Mouse (Mus musculus) brain, embryonic 14.5 days (tissue): ENCODE measurements around the gene Sec1.

Experiments used
- CTCF ChIP-seq: fragments of 200-500 bp; IDR thresholded peaks from 2 replicates; pipeline ENCODE4 v1.5.1; 2012; ENCODE audit warnings: inconsistent platforms, mild to moderate bottlenecking, moderate library complexity, borderline replicate concordance; ENCODE audit not compliant: insufficient read depth, insufficient read length; ENCODE audit errors: extremely low read depth
- POLR2A ChIP-seq: fragments of 200-500 bp; IDR thresholded peaks from 2 replicates; pipeline ENCODE4 v1.6.1; 2012; ENCODE audit warnings: mild to moderate bottlenecking, inconsistent platforms, borderline replicate concordance; ENCODE audit not compliant: poor library complexity, insufficient read depth, insufficient read length, severe bottlenecking; ENCODE audit errors: extremely low read depth

DNA sequence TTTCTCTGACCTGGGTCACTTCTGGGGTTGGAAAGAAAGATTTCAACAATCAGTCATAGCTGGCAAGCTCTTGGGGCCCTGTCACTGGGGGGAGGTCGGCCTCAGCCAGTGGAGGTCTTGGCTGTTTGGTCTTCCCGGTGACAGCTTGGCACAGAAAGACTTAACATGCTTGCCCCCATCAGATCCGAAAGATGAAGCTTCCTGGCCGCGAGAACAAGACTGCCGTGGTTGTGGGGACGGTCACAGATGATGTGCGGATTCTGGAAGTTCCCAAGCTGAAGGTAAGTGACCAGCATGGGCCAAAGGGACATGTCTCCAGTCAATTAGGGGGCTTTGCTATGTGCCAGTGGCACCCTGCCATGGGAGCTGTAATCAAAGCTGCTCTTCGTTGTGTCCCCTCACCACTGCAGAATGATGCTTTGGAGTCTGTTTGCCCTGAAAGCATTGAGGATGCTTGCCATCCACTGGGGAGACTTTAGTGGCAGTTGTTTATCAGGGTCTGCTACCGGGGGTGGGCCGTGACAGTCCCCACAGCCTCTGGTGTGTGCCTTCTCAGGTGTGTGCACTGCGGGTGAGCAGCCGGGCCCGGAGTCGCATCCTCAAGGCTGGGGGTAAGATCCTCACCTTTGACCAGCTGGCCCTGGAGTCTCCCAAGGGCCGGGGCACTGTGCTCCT is 25.7 kb upstream of the Sec1 start:
- TF ChIP-seq POLR2A: no peak
- no peak for TF ChIP-seq CTCF
